Mouse (Mus musculus) hindbrain, embryonic 10.5 days (tissue): ENCODE results near the gene Cemip. TPM values are rescaled to one million over a fixed set of nuclear protein-coding genes. Genes with fewer than 3 reads are reported as not detected.
"Not testable (repeated sequence)": the region's sequence is repeated elsewhere in the genome, so short reads cannot be mapped to it uniquely, and the experiment has no call there.

Experiments used
- DNase-seq: peaks from one replicate; pipeline ENCODE4 v3.0.0-alpha.2; 2017; ENCODE audit warnings: low spot score
- H3K27ac ChIP-seq: fragments of 300-500 bp; sonication (generic); 2 replicates; pipeline ENCODE4 v1.5.1; 2016; ENCODE audit warnings: mild to moderate bottlenecking, moderate library complexity
- H3K27me3 ChIP-seq: fragments of 300-500 bp; sonication (generic); 2 replicates; pipeline ENCODE4 v1.6.1; 2016; ENCODE audit warnings: mild to moderate bottlenecking; ENCODE audit not compliant: poor library complexity, insufficient read depth, severe bottlenecking
- H3K36me3 ChIP-seq: fragments of 300-500 bp; sonication (generic); 2 replicates; pipeline ENCODE4 v1.6.1; 2016; ENCODE audit warnings: mild to moderate bottlenecking, moderate library complexity
- H3K4me1 ChIP-seq: fragments of 300-500 bp; sonication (generic); replicated peaks from 2 replicates; pipeline ENCODE4 v1.6.1; 2016; ENCODE audit warnings: mild to moderate bottlenecking
- H3K4me3 ChIP-seq: fragments of 300-500 bp; sonication (generic); 2 replicates; pipeline ENCODE4 v1.5.1; 2016; ENCODE audit warnings: mild to moderate bottlenecking, moderate library complexity
- H3K9me3 ChIP-seq: fragments of 300-500 bp; sonication (generic); 2 replicates; pipeline ENCODE4 v1.6.1; 2016; ENCODE audit warnings: mild to moderate bottlenecking, moderate library complexity
- WGBS: fragments of 180-500 bp; shearing (Covaris S2); methylation state at CpG from one replicate; pipeline ENCODE4 v1.1.7; 2016; 5-methylcytosine and 5-hydroxymethylcytosine counted together
- polyA plus RNA-seq: library from polyadenylated mRNA; unstranded; fragments of >200 nt; fragmentation: Nextera tagmentation; extraction: Ambion mirVana; gene quantifications from 2 replicates; pipeline ENCODE4 v1.2.1, GENCODE M21; 2016

The Cemip gene
- polyA plus RNA-seq, result 0.33 and 0.40 TPM in 2 replicates

- H3K9me3 ChIP-seq, result no peaks in the 10 kb centered on the region
- under 1% methylated on average over 54 of the region's 54 CpGs for WGBS
These were observed at the start of gene Cemip for GRCm38 (mm10) chr7:84086039-84086829. Gene Cemip (minus strand): TSS chr7:84086502.

GRCm38 (mm10) chr7:84132704-84133103, 46.4 kb upstream of the Cemip start:
- no peak overlapping the region for H3K27ac ChIP-seq
- peaks cover 18% of the 10 kb centered on the region for H3K4me1 ChIP-seq
- WGBS, result 80% methylated on average over 1 of the region's 1 CpGs
- no peaks in the 10 kb centered on the region for H3K9me3 ChIP-seq
- H3K27me3 ChIP-seq, result no peaks in the 10 kb centered on the region
- H3K36me3 ChIP-seq, result no peaks in the 10 kb centered on the region
- H3K4me3 ChIP-seq, result no peak overlapping the region
- DNase-seq, result no peak

More at GRCm38 (mm10) chr7:84086039-84086829, at the start of gene Cemip:
- peak within 1 kb of the TSS; percentile 61 for H3K4me3 ChIP-seq
- no peaks in the 10 kb centered on the region for H3K36me3 ChIP-seq
- H3K27ac ChIP-seq, result peak within 1 kb of the TSS; percentile 35; the same call in 1 of the 2 replicates
- H3K4me1 ChIP-seq, result peaks cover 22% of the 10 kb centered on the region
- peak; percentile 84 for DNase-seq
- H3K27me3 ChIP-seq, result peaks cover 45% of the 10 kb centered on the region

- Histone ChIP-seq H3K4me1 (peaks cover 18% of the 10 kb centered on the region), H3K36me3 (no peaks in the 10 kb centered on the region), H3K27ac (no peak overlapping the region), H3K27me3 (no peaks in the 10 kb centered on the region), H3K4me3 (no peak overlapping the region), H3K9me3 (no peaks in the 10 kb centered on the region)
- 83% methylated on average over 4 of the region's 4 CpGs for WGBS
- DNase-seq, result no peak
These were observed 45.4 kb upstream of the Cemip start for GRCm38 (mm10) chr7:84131736-84132135.

- Histone ChIP-seq H3K27me3 (no peaks in the 10 kb centered on the region), H3K4me1 (peaks cover 18% of the 10 kb centered on the region), H3K4me3 (no peak overlapping the region), H3K36me3 (no peaks in the 10 kb centered on the region), H3K9me3 (no peaks in the 10 kb centered on the region), H3K27ac (no peak overlapping the region)
- 79% methylated on average over 8 of the region's 8 CpGs for WGBS
- DNase-seq, result no peak
These were observed 42.4 kb upstream of the Cemip start for GRCm38 (mm10) chr7:84128661-84129060.

- H3K27ac ChIP-seq, result no peak overlapping the region
- DNase-seq, result no peak
- no peaks in the 10 kb centered on the region for H3K9me3 ChIP-seq
- peaks cover 22% of the 10 kb centered on the region for H3K4me1 ChIP-seq
- H3K4me3 ChIP-seq, result no peak overlapping the region
- WGBS, result 90% methylated on average over 1 of the region's 1 CpGs
- no peaks in the 10 kb centered on the region for H3K36me3 ChIP-seq
- no peaks in the 10 kb centered on the region for H3K27me3 ChIP-seq
These were observed 39.4 kb upstream of the Cemip start for GRCm38 (mm10) chr7:84125730-84126129.

- not testable (repeated sequence) for H3K4me3 ChIP-seq, H3K27ac ChIP-seq, DNase-seq, H3K9me3 ChIP-seq, H3K27me3 ChIP-seq, H3K36me3 ChIP-seq
- WGBS, result 90% methylated on average over 4 of the region's 4 CpGs
- H3K4me1 ChIP-seq, result peaks cover 27% of the 10 kb centered on the region
These were observed 37.3 kb upstream of the Cemip start for GRCm38 (mm10) chr7:84123651-84124050.

- no peaks in the 10 kb centered on the region for H3K27me3 ChIP-seq
- no peaks in the 10 kb centered on the region for H3K9me3 ChIP-seq
- peaks cover 22% of the 10 kb centered on the region for H3K4me1 ChIP-seq
- H3K4me3 ChIP-seq, result no peak overlapping the region
- no peaks in the 10 kb centered on the region for H3K36me3 ChIP-seq
- no peak for DNase-seq
- H3K27ac ChIP-seq, result no peak overlapping the region
- WGBS, result 92% methylated on average over 3 of the region's 3 CpGs
These were observed 35.5 kb upstream of the Cemip start for GRCm38 (mm10) chr7:84121778-84122177.

GRCm38 (mm10) chr7:84120142-84120760, 33.9 kb upstream of the Cemip start:
- Histone ChIP-seq H3K36me3 (peaks cover 8% of the 10 kb centered on the region; the same call in 1 of the 2 replicates), H3K4me3 (no peak overlapping the region), H3K27ac (no peak overlapping the region), H3K4me1 (peaks cover 22% of the 10 kb centered on the region), H3K9me3 (no peaks in the 10 kb centered on the region), H3K27me3 (no peaks in the 10 kb centered on the region)
- no peak for DNase-seq
- WGBS, result 75% methylated on average over 5 of the region's 5 CpGs

- Histone ChIP-seq H3K27ac (no peak overlapping the region), H3K27me3 (no peaks in the 10 kb centered on the region)
These were observed 33.2 kb upstream of the Cemip start for GRCm38 (mm10) chr7:84119216-84120105.

GRCm38 (mm10) chr7:84117543-84118122, 31.3 kb upstream of the Cemip start:
- 90% methylated on average over 6 of the region's 6 CpGs for WGBS
- Histone ChIP-seq H3K9me3 (no peaks in the 10 kb centered on the region), H3K4me1 (peaks cover 26% of the 10 kb centered on the region), H3K27me3 (no peaks in the 10 kb centered on the region), H3K36me3 (peaks cover 29% of the 10 kb centered on the region), H3K27ac (no peak overlapping the region), H3K4me3 (no peak overlapping the region)
- no peak for DNase-seq

More at GRCm38 (mm10) chr7:84119216-84120105, 33.2 kb upstream of the Cemip start:
- H3K4me1 ChIP-seq, result peaks cover 22% of the 10 kb centered on the region
- DNase-seq, result no peak
- 72% methylated on average over 12 of the region's 12 CpGs for WGBS
- no peaks in the 10 kb centered on the region for H3K9me3 ChIP-seq
- no peak overlapping the region for H3K4me3 ChIP-seq
- H3K36me3 ChIP-seq, result peaks cover 11% of the 10 kb centered on the region; the same call in 1 of the 2 replicates

GRCm38 (mm10) chr7:84116621-84117542, 30.6 kb upstream of the Cemip start:
- H3K27me3 ChIP-seq, result no peaks in the 10 kb centered on the region
- peaks cover 26% of the 10 kb centered on the region for H3K4me1 ChIP-seq
- 88% methylated on average over 7 of the region's 7 CpGs for WGBS

More at GRCm38 (mm10) chr7:84116621-84117542, 30.6 kb upstream of the Cemip start:
- no peak for DNase-seq
- H3K27ac ChIP-seq, result no peak overlapping the region
- peaks cover 36% of the 10 kb centered on the region for H3K36me3 ChIP-seq
- no peak overlapping the region for H3K4me3 ChIP-seq
- no peaks in the 10 kb centered on the region for H3K9me3 ChIP-seq
